Mouse (Mus musculus): Measurements from ENCODE around the gene Gm5269.

The Gm5269 gene

DNA sequence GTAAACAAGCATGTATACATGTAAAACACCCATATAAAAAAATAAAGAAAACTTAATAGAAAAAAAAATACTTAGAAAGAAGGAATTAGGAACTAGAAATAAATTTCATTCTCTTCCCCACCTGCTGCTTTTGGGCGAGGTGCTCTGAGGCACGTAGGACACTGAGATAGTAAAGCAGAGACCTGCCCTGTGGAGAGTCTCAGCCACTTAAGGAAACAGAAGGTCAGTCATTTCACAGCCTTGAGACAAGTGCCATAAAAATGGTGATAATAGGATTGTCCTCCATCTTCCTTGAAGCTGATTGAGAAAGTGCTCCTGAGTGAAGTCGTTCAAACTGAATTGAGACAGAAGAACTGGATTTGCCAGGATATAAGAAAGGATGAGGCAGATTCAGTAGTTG, 12.6 kb downstream of the Gm5269 start:
- no peak for DNase-seq (ENCODE audit: low spot score in 2 of 2)

DNA sequence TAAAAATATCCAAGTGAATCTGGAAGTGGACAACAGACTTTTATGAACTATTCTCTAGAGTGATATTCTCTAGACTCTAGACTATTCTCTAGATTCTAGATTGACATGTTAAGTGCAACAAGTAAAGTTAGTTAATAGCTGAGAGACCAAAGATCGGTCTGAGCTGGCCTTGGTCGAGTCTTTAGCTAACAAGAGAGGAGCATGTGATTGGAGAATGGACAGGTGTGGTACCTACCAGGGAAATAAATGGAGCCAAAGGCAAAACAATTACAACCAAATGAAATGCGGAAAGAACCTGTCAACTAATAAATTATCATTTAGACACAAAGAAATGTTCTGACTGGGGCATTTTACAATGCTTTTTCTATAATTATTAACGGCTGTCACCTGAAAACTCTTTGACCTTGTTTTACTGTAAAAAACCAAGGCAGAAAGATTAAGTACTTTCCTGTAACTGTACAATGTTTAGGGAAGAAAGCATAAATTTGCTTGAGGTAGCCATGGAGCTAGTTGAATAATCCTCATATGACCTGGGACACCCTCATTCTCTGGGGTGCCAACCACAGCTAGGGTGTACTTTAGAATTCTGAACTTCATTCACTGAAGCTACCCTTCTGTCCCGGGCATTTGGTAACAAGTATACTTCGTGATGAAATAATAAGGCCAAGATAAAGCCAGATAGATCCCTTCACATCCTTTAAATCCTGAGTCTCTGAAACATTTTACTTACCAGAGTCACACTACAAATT, 13.4 kb downstream of the Gm5269 start:
- no peak for DNase-seq (ENCODE audit: low spot score in 2 of 2)

DNA sequence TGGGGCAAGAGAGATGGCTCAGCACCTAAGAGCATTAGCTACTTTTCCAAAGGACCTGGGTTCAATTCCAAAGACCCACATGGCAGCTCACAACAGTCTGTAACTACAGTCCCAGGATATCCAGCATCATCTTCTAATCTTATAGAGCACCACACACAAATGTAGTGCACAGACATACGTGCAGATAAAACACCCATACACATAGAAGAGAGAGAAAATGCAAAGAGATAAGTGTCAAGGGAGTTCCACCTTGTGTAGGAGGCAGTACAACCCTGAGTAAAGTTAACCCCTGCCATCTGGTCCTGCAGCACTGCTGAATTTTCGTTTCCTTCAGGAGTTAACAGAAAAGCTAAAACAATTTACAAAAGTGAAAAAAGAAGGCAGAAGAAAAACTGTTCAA, 14.4 kb downstream of the Gm5269 start:
- DNase-seq (ENCODE audit: low spot score in 2 of 2): no peak

- DNase-seq (ENCODE audit: low spot score in 2 of 2): no peak
Measured at GRCm38 (mm10) chr1:45873250-45873649, 16.8 kb downstream of the Gm5269 start.

DNA sequence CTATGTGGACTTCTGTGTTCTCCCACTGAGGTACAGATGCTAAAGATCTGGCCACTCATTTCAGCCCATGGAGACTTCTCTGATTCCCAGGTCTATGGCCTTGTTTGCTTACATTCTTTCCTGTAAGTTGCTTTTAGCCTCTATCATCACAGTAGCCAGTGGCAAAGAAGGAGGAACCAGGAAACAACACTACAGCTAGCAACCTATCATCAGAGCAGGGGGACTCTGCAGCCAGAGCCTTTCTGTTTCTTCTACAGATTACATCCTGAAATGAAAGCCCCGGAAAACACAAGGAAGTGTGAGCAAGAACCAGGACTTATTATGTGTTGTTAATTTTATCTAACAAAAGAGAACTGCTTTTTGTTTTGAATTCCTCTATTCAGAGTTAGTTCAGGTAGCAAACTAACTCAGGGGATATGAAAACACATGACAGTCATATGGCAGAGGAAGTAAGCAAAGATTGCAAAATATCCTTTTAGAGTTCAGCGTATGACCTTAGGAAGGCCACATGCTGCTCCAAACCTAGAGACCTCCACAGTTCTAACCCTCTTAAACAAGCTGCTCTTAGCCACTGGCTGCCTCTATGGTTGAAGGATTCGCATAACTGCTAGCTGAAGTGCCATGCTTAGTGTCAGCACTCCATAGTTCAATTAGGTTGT, 21.5 kb downstream of the Gm5269 start:
- no peak for DNase-seq (ENCODE audit: low spot score in 2 of 2)

DNA sequence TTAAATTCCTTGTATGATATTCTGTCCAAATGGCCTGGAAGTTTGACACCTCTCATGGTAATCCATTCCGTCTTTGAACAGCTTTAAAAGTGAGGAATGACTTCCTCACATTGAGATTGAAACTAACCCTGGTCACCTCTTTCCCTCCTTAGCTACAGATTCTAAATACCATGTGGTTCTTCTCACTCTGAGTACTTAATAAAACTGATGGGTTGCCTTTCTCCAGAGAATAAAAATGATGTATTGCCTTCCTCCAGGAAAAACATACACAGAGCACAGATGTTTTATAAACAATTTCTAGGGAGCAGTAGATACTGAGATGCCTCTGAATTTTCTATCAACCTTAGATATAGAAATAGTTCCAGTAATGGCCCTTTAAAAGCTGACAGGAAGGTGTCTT, 22.0 kb downstream of the Gm5269 start:
- no peak for DNase-seq (ENCODE audit: low spot score in 2 of 2)

DNA sequence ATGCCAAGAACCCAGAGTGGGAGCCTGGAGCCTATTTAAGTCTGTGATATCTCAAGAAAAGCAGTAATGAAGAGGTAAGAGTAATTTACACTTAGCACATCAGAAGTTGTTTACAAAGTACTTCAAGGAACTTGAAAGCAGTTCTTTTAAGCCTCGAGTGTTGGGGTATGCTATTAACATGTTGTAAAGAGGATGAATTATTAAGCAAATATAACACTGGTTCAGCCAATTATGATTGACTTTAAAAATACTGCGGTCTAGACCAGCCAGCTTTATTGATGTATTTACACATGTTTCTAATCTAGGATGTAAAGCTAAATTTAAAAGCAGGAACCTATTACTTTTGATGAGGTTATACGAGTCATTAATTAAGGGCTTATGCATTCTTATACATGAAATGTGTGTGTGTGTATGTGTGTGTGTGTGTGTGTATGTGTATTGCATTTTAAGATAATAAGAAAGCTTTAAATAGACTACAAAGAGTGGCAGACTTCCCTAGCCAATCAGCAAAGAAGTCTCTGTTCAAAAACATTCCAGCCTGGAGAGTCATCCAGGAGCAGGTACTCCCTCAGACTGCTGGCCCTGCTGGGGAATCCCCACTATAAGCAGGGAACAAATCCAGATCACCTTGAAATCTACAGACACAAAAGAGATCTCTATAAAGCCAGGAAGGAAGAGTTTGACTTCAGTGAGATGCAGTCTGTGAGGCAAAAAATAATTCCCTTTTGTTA, 23.6 kb downstream of the Gm5269 start:
- DNase-seq (ENCODE audit: low spot score in 2 of 2): no peak

- DNase-seq (ENCODE audit: low spot score in 2 of 2): no peak
Measured at GRCm38 (mm10) chr1:45865727-45866126, 24.3 kb downstream of the Gm5269 start.

GRCm38 (mm10) chr1:45865316-45865715, 24.8 kb downstream of the Gm5269 start:
- DNase-seq (ENCODE audit: low spot score in 2 of 2): no peak

DNA sequence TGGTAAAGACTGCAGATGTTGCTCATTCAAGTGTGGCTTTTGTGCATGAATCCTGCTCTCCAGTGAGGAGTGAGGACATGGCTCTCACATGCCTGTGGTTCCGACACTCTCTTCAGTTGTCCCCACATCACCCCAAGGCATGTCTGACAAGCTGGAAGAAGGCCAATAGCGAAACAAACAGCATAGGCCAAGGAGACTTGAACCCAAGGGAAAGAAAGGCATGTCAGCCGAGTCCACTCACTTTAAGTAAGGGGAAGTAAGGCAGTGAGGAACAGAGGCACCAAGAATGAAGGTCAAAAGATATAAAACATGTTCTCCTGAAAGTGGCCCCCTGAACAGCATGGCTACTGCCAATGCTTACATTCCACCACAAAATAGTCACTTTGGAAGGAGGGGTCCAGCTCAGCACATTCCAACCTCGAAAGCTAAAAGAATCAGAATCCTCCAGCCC, 25.5 kb downstream of the Gm5269 start:
- DNase-seq (ENCODE audit: low spot score in 2 of 2): peak in 1 of 2 experiments; percentile 14

- DNase-seq (ENCODE audit: low spot score in 2 of 2): no peak
Measured at GRCm38 (mm10) chr1:45863641-45864040, 26.4 kb downstream of the Gm5269 start.

- no peak for DNase-seq (ENCODE audit: low spot score in 2 of 2)
Measured at GRCm38 (mm10) chr1:45861162-45861561, 28.9 kb downstream of the Gm5269 start.

DNA sequence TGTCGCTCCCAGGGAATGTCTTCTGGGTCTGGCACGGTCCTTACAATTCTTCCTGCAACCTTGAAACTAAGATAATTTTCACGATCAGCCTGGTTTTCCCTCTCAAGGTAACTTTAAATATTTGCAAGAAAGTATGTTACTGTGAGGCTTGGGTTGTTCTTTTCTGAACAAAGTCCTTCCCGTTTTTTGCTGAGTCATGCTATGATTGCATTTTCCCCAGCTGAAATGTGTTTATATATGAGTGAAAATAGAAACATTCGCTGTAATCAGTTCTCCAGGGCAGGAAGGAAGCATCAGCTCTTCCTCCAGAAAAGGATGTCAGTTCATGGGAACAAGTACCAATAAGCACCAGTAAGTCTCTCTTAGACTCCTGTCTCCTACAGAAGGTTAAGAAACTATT, 29.7 kb downstream of the Gm5269 start:
- DNase-seq (ENCODE audit: low spot score in 2 of 2): no peak

- no peak for DNase-seq (ENCODE audit: low spot score in 2 of 2)
Measured at GRCm38 (mm10) chr1:45858038-45858437, 32.0 kb downstream of the Gm5269 start.

DNA sequence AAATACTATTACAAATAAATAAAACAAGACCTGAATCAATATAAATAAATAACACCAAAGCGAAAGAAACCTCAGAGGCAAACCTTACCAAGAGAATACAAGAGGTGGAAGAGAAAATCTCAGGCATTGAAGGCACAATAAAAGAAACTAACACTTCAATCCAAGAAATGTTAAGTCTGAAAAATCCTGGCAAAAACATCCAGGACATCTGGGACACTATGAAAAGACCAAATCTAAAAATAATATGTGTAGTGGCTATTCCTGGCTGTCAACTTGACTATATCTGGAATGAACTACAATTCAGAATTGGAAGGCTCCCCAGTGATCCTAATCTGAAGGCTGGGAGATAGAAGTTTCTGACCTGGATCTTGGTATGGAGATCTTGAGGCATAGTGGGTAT, 44.6 kb downstream of the Gm5269 start:
- DNase-seq (ENCODE audit: low spot score in 2 of 2): no peak
